Mouse (Mus musculus) midbrain, embryonic 16.5 days (tissue): ENCODE data around the gene Cox7a2l. TPM values are rescaled to one million over a fixed set of nuclear protein-coding genes. Genes with fewer than 3 reads are reported as not detected.

Experiments
- ATAC-seq: fragments of 200-750 bp; cut with Nextera tagmentation; 2 replicates; pipeline ENCODE4 v1.8.0; 2017; ENCODE audit warnings: moderate TSS enrichment
- H3K27ac ChIP-seq: fragments of 300-500 bp; sonication (generic); 2 replicates; pipeline ENCODE4 v1.5.1; 2014; ENCODE audit warnings: mild to moderate bottlenecking, low read length, mixed read lengths
- H3K27me3 ChIP-seq: fragments of 300-500 bp; sonication (generic); 2 replicates; pipeline ENCODE4 v1.6.1; 2014; ENCODE audit warnings: low read depth, low read length, mixed read lengths; ENCODE audit not compliant: control insufficient read depth, insufficient read depth
- H3K36me3 ChIP-seq: fragments of 300-500 bp; sonication (generic); 2 replicates; pipeline ENCODE4 v1.6.1; 2014; ENCODE audit warnings: mild to moderate bottlenecking, low read length, moderate library complexity, mixed read lengths; ENCODE audit not compliant: control insufficient read depth, insufficient read depth
- H3K4me1 ChIP-seq: fragments of 300-500 bp; sonication (generic); 2 replicates; pipeline ENCODE4 v1.6.1; 2014; ENCODE audit warnings: mild to moderate bottlenecking, low read length, mixed read lengths; ENCODE audit not compliant: control insufficient read depth, insufficient read depth
- H3K4me2 ChIP-seq: fragments of 300-500 bp; sonication (generic); 2 replicates; pipeline ENCODE4 v1.6.1; 2014; ENCODE audit warnings: mild to moderate bottlenecking, low read length, mixed read lengths
- H3K4me3 ChIP-seq: fragments of 300-500 bp; sonication (generic); 2 replicates; pipeline ENCODE4 v1.5.1; 2014; ENCODE audit warnings: low read depth, mild to moderate bottlenecking, low read length, moderate library complexity, mixed read lengths
- H3K9ac ChIP-seq: fragments of 300-500 bp; sonication (generic); 2 replicates; pipeline ENCODE4 v1.6.1; 2014; ENCODE audit warnings: low read depth, low read length, mixed read lengths
- H3K9me3 ChIP-seq: fragments of 300-500 bp; sonication (generic); replicated peaks from 2 replicates; pipeline ENCODE4 v1.6.1; 2014; ENCODE audit warnings: mild to moderate bottlenecking, low read length, mixed read lengths; ENCODE audit not compliant: control insufficient read depth, poor library complexity, severe bottlenecking
- WGBS: fragments of 180-500 bp; shearing (Covaris S2); extraction: QIAGEN DNeasy Blood & Tissue Kit; methylation state at CpG from one replicate; pipeline ENCODE4 v1.1.7; 2014; 5-methylcytosine and 5-hydroxymethylcytosine counted together
- polyA plus RNA-seq: library from polyadenylated mRNA; unstranded; fragments of >200 nt; fragmentation: Nextera tagmentation; extraction: Ambion mirVana; gene quantifications from 2 replicates; pipeline ENCODE4 v1.2.1, GENCODE M21; 2015

Gene Cox7a2l
- polyA plus RNA-seq, 1 experiment from 2014 or later, result 191 TPM

GRCm38 (mm10) chr17:83533150-83533549 is 16.0 kb upstream of the Cox7a2l start:
- no peaks in the 10 kb centered on the region for H3K27me3 ChIP-seq
- 76% methylated on average over 9 of the region's 9 CpGs for WGBS

GRCm38 (mm10) chr17:83527651-83528381 is 10.7 kb upstream of the Cox7a2l start:
- peak overlapping the region; percentile 36; the same call in 1 of the 2 replicates for H3K9ac ChIP-seq
- H3K27ac ChIP-seq, result no peak overlapping the region
- peak; percentile 59; the same call in 1 of the 2 replicates for ATAC-seq

More at GRCm38 (mm10) chr17:83533150-83533549, 16.0 kb upstream of the Cox7a2l start:
- no peak for ATAC-seq
- Histone ChIP-seq H3K4me3 (no peak overlapping the region), H3K9ac (no peak overlapping the region), H3K36me3 (no peaks in the 10 kb centered on the region), H3K4me2 (no peak overlapping the region), H3K27ac (no peak overlapping the region), H3K9me3 (no peaks in the 10 kb centered on the region), H3K4me1 (0 out of 2 replicates have a peak, but pooled peaks cover under 1% of the 10 kb centered on the region)

GRCm38 (mm10) chr17:83526624-83527532 is 9.7 kb upstream of the Cox7a2l start:
- WGBS, result 28% methylated on average over 13 of the region's 13 CpGs
- Histone ChIP-seq H3K4me3 (no peak overlapping the region), H3K9ac (peak overlapping the region; percentile 36; the same call in 1 of the 2 replicates), H3K27ac (no peak overlapping the region), H3K9me3 (no peaks in the 10 kb centered on the region), H3K36me3 (no peaks in the 10 kb centered on the region), H3K4me1 (peaks cover 19% of the 10 kb centered on the region), H3K4me2 (no peak overlapping the region), H3K27me3 (no peaks in the 10 kb centered on the region)
- ATAC-seq, result peak; percentile 72

More at GRCm38 (mm10) chr17:83527651-83528381, 10.7 kb upstream of the Cox7a2l start:
- H3K9me3 ChIP-seq, result no peaks in the 10 kb centered on the region
- WGBS, result 21% methylated on average over 17 of the region's 17 CpGs
- H3K4me2 ChIP-seq, result peak overlapping the region; percentile 21; the same call in 1 of the 2 replicates
- H3K4me1 ChIP-seq, result peaks cover 19% of the 10 kb centered on the region
- no peak overlapping the region for H3K4me3 ChIP-seq
- H3K36me3 ChIP-seq, result no peaks in the 10 kb centered on the region
- H3K27me3 ChIP-seq, result no peaks in the 10 kb centered on the region

GRCm38 (mm10) chr17:83526091-83526561 is 9.0 kb upstream of the Cox7a2l start:
- WGBS, result 2% methylated on average over 5 of the region's 5 CpGs
- peak overlapping the region; percentile 58; the same call in 1 of the 2 replicates for H3K27ac ChIP-seq
- no peak overlapping the region for H3K4me2 ChIP-seq
- no peaks in the 10 kb centered on the region for H3K36me3 ChIP-seq
- no peaks in the 10 kb centered on the region for H3K27me3 ChIP-seq
- H3K4me3 ChIP-seq, result no peak overlapping the region
- H3K9ac ChIP-seq, result no peak overlapping the region; the same call in 1 of the 2 replicates
- ATAC-seq, result 0 out of 2 replicates have a peak, but pooled peaks have one; percentile 34
- no peaks in the 10 kb centered on the region for H3K9me3 ChIP-seq
- peaks cover 19% of the 10 kb centered on the region for H3K4me1 ChIP-seq

DNA sequence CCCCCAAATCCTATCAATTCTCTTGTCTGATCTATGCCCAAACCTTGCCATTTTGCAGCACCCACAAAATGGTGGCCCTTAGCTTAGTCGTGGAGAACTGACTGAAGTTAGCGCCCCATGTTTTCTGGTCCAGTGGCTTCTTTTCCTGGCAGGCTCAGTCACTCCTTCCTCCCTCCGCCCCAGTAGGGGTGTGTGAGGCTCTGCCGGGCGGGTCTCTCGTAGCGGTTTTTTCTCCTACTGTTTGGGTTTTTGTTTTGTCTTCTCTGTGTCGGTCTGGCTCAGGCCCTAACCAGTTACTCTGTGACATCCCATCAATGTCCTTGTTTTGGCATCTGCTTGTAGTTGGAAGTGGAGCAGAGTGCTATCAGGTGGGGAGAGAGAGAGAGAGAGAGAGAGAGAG is 8.5 kb upstream of the Cox7a2l start:
- no peak overlapping the region for H3K27ac ChIP-seq
- WGBS, result 5% methylated on average over 8 of the region's 8 CpGs
- H3K27me3 ChIP-seq, result no peaks in the 10 kb centered on the region
- H3K9ac ChIP-seq, result no peak overlapping the region
- H3K36me3 ChIP-seq, result no peaks in the 10 kb centered on the region
- no peak overlapping the region for H3K4me3 ChIP-seq
- peaks cover 19% of the 10 kb centered on the region for H3K4me1 ChIP-seq
- ATAC-seq, result no peak
- no peaks in the 10 kb centered on the region for H3K9me3 ChIP-seq
- no peak overlapping the region for H3K4me2 ChIP-seq

DNA sequence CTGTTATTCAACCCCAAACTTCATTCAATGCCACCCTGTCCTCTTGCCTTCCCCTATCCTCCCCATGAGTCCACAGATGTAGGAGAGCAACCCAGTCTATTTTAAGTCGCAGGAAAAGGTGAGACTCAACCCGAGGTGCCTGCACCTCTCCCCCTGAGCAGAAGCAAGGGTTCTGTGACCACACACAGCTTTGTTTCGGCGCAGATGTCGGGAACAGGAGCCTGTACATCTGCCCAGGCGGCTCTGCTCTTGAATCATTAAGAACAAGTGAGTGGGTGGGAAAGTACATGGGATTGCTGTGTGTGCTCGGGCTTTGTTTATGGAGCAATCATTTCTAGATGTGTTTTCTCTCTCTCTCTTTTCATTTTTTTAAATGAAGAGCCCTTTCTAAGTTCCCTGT is 7.6 kb upstream of the Cox7a2l start:
- ATAC-seq, result no peak
- no peaks in the 10 kb centered on the region for H3K36me3 ChIP-seq
- no peak overlapping the region for H3K4me3 ChIP-seq
- no peak overlapping the region for H3K27ac ChIP-seq
- no peak overlapping the region for H3K4me2 ChIP-seq
- no peak overlapping the region for H3K9ac ChIP-seq
- no peaks in the 10 kb centered on the region for H3K9me3 ChIP-seq
- 51% methylated on average over 7 of the region's 7 CpGs for WGBS
- H3K4me1 ChIP-seq, result peaks cover 19% of the 10 kb centered on the region
- no peaks in the 10 kb centered on the region for H3K27me3 ChIP-seq

DNA sequence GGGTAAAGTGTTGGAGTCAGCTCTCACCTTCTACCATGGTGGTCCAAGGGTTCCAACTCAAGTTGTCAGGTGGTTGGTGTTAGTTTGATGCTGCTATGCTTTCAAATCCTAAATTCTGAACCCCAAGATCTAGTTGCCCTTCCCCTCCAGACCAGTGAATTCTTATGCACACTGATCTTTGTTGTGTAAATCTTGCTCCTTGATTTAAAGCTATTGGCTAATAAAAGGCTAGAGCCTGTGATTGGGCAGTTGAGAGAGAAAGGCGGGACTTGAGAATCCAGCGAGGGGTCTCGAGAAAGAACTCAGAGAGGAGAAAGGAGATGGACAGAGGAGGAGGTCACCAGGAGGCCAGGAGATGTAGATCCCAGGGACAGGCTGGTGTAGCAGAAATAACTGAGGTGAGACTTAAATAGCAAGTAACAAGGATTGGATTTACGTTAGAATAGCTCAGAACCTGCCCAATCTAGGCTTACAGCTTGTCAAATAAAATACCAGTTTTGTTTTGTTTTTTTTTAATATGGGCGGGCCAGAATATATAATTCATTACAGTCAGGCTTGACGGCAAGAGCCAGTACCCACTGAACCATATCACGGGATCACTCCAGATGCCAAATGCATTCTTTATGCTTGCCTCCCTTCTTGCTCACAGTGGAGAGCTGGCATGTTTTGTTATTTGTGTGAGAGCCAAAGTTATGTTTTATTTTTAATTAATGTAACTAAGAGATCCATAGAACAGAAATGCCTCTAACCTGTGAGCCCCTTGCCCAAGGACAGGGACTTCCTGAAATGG is 5.7 kb upstream of the Cox7a2l start:
- Histone ChIP-seq H3K4me2 (no peak overlapping the region), H3K36me3 (no peaks in the 10 kb centered on the region), H3K4me1 (peaks cover 14% of the 10 kb centered on the region), H3K27ac (no peak overlapping the region), H3K9ac (no peak overlapping the region), H3K4me3 (no peak overlapping the region), H3K9me3 (no peaks in the 10 kb centered on the region), H3K27me3 (no peaks in the 10 kb centered on the region)
- 72% methylated on average over 7 of the region's 7 CpGs for WGBS
- ATAC-seq, result no peak

- Histone ChIP-seq H3K9me3 (no peaks in the 10 kb centered on the region), H3K4me3 (no peak overlapping the region), H3K9ac (no peak overlapping the region), H3K4me1 (peaks cover 7% of the 10 kb centered on the region), H3K4me2 (no peak overlapping the region), H3K36me3 (no peaks in the 10 kb centered on the region), H3K27me3 (no peaks in the 10 kb centered on the region), H3K27ac (no peak overlapping the region)
- WGBS, result 94% methylated on average over 4 of the region's 4 CpGs
- no peak for ATAC-seq
Observed at GRCm38 (mm10) chr17:83521881-83522280, 4.8 kb upstream of the Cox7a2l start.
